Mouse (Mus musculus): ENCODE measurements around the gene Qrfp. TPM values are rescaled to one million over a fixed set of nuclear protein-coding genes. Genes with fewer than 3 reads are reported as not detected.
A peak's percentile ranks its signal among the peaks of the same experiment; 100 is the strongest.

Gene Qrfp
- total RNA-seq, 2 experiments from 2014 or later, result not detected

- peak; percentile 57 to 62 for DNase-seq (ENCODE audit: extremely low spot score in 1 of 2, low spot score in 1 of 2)
Observed at GRCm38 (mm10) chr2:31822524-31823371, 12.4 kb upstream of the Qrfp start.

- DNase-seq (ENCODE audit: extremely low spot score in 1 of 2, low spot score in 1 of 2), result peak in 1 of 2 experiments; percentile 72
Observed at GRCm38 (mm10) chr2:31815367-31815766, 5.0 kb upstream of the Qrfp start.

- DNase-seq (ENCODE audit: extremely low spot score in 1 of 2, low spot score in 1 of 2), result no peak
Observed at GRCm38 (mm10) chr2:31814699-31815098, 4.3 kb upstream of the Qrfp start.

- no peak for DNase-seq (ENCODE audit: extremely low spot score in 1 of 2, low spot score in 1 of 2)
Observed at GRCm38 (mm10) chr2:31813641-31814040, 3.3 kb upstream of the Qrfp start.

GRCm38 (mm10) chr2:31811086-31811958, 942 bp upstream of the Qrfp start:
- DNase-seq (ENCODE audit: extremely low spot score in 1 of 2, low spot score in 1 of 2), result no peak

GRCm38 (mm10) chr2:31809358-31809740, 1.0 kb downstream of the Qrfp start:
- no peak for DNase-seq (ENCODE audit: extremely low spot score in 1 of 2, low spot score in 1 of 2)

- DNase-seq (ENCODE audit: extremely low spot score in 1 of 2, low spot score in 1 of 2), result no peak
Observed at GRCm38 (mm10) chr2:31808410-31809357, 1.7 kb downstream of the Qrfp start.

- no peak for DNase-seq (ENCODE audit: extremely low spot score in 1 of 2, low spot score in 1 of 2)
Observed at GRCm38 (mm10) chr2:31806639-31807382, 3.6 kb downstream of the Qrfp start.

GRCm38 (mm10) chr2:31803480-31803879, 6.9 kb downstream of the Qrfp start:
- no peak for DNase-seq (ENCODE audit: extremely low spot score in 1 of 2, low spot score in 1 of 2)

GRCm38 (mm10) chr2:31802811-31803210, 7.6 kb downstream of the Qrfp start:
- DNase-seq (ENCODE audit: extremely low spot score in 1 of 2, low spot score in 1 of 2), result no peak

- no peak for DNase-seq (ENCODE audit: extremely low spot score in 1 of 2, low spot score in 1 of 2)
Observed at GRCm38 (mm10) chr2:31801416-31801815, 9.0 kb downstream of the Qrfp start.

- DNase-seq (ENCODE audit: extremely low spot score in 1 of 2, low spot score in 1 of 2), result no peak
Observed at GRCm38 (mm10) chr2:31796943-31797342, 13.4 kb downstream of the Qrfp start.

GRCm38 (mm10) chr2:31792611-31793010, 17.8 kb downstream of the Qrfp start:
- DNase-seq (ENCODE audit: extremely low spot score in 1 of 2, low spot score in 1 of 2), result no peak

- no peak for DNase-seq (ENCODE audit: extremely low spot score in 1 of 2, low spot score in 1 of 2)
Observed at GRCm38 (mm10) chr2:31791260-31791659, 19.1 kb downstream of the Qrfp start.

- DNase-seq (ENCODE audit: extremely low spot score in 1 of 2, low spot score in 1 of 2), result no peak
Observed at GRCm38 (mm10) chr2:31790728-31791251, 19.6 kb downstream of the Qrfp start.

- no peak for DNase-seq (ENCODE audit: extremely low spot score in 1 of 2, low spot score in 1 of 2)
Observed at GRCm38 (mm10) chr2:31789215-31789614, 21.2 kb downstream of the Qrfp start.

- no peak for DNase-seq (ENCODE audit: extremely low spot score in 1 of 2, low spot score in 1 of 2)
Observed at GRCm38 (mm10) chr2:31788227-31788626, 22.2 kb downstream of the Qrfp start.

GRCm38 (mm10) chr2:31787029-31787428, 23.4 kb downstream of the Qrfp start:
- peak; percentile 64 to 88 for DNase-seq (ENCODE audit: extremely low spot score in 1 of 2, low spot score in 1 of 2)

- DNase-seq (ENCODE audit: extremely low spot score in 1 of 2, low spot score in 1 of 2), result peak; percentile 56 to 74
Observed at GRCm38 (mm10) chr2:31785074-31785473, 25.3 kb downstream of the Qrfp start.
